Mouse (Mus musculus): ENCODE measurements at regions not wholly inside any gene's neighbourhood (a gene's known extent, or its start where the extent isn't known, plus 50 kb on each side); places are given as distances from the start of the nearest gene placed in this dataset.

DNA sequence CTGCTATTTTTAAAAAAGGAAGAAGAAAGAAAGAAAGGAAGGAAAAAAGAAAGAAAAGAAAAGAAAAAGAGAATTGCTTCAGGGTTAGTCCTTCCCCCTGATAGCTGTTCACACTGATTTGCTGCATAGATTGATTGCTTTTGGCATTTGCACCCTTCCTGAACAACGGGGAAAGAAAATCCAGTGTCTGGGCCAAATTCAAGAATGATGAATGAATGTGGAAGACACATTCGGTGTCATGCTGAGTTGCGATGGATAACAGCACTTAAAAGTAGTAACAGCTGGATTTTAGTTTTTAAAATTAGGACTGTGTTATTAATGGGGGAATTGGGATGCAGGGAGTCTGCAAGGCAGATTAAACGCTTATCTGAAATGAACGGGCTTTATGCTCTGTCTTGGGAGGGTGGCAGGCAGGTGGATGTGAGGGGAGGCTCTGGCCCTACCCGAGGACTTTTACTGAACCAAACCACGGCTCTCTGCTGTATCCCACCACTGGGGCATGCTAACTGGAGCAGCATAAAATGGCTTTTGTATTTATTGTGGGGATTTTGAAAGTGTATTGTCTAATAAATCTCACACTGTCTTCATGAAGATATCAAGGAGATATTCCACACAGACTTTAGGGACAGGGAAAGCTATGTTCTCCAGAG lies 114.4 kb downstream of the Lca5 start:
- no peaks in the 10 kb centered on the region for H3K36me3 ChIP-seq (ENCODE audit: control insufficient read depth)

DNA sequence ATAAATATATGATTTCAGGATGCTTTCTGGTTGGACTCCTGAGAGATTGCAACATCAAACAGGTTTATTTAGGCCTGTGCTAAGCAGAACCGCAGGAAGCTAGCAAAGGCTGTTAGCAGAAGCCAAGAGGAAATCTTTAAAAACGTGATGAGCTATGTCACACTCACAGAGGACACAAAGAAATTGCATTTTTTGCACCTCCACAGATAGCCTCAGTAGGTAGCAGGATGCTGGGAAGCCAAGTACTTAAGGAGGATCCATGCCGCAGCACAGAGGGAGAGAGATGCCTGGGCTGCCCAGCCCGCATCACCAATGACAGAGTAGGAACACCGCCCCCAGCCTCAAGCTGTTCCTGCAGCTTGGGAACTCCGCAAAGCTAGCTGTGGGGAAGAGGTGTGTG lies 115.0 kb downstream of the Lca5 start:
- H3K27me3 ChIP-seq (ENCODE audit: control insufficient read depth), result no peaks in the 10 kb centered on the region
- H3K9me3 ChIP-seq (ENCODE audit: control insufficient read depth, low read length), result no peaks in the 10 kb centered on the region
- no peak overlapping the region for H3K4me3 ChIP-seq (replicated peaks)
- TF ChIP-seq GATA1 (IDR thresholded peaks at IDR 0.05; ENCODE audit: low read length), result no peak
- TF ChIP-seq TAL1 (IDR thresholded peaks at IDR 0.05; ENCODE audit: low read length), result no peak
- no peaks in the 10 kb centered on the region for H3K4me1 ChIP-seq (ENCODE audit: control insufficient read depth)
- H3K36me3 ChIP-seq (ENCODE audit: control insufficient read depth), result no peaks in the 10 kb centered on the region

More for the DNA sequence above, 114.4 kb downstream of the Lca5 start:
- TF ChIP-seq GATA1 (IDR thresholded peaks at IDR 0.05; ENCODE audit: low read length) (no peak), TAL1 (IDR thresholded peaks at IDR 0.05; ENCODE audit: low read length) (no peak)
- no peaks in the 10 kb centered on the region for H3K27me3 ChIP-seq (ENCODE audit: control insufficient read depth)
- no peaks in the 10 kb centered on the region for H3K9me3 ChIP-seq (ENCODE audit: control insufficient read depth, low read length)
- H3K4me3 ChIP-seq (replicated peaks), result no peak overlapping the region
- H3K4me1 ChIP-seq (ENCODE audit: control insufficient read depth), result no peaks in the 10 kb centered on the region

DNA sequence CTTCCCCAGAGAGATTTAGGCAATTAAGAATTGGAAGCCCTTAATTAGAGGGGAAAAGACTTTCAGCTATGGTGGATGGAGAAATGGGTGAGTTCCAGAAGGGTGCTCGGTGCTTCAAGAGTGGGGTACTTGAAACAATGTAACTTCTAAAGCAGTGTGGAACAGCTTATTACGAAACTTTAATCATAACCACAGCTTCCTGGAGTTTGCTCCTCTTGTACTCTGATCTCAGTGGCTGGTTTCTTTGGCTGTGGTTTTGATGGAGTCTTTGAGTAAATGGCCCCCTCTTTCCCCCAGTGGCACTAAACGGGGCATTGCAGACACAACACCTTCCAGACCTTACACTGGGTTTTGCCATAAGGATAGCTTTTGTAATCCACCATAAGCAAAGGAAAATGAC lies 116.6 kb downstream of the Lca5 start:
- Histone ChIP-seq H3K4me1 (ENCODE audit: control insufficient read depth) (no peaks in the 10 kb centered on the region), H3K27me3 (ENCODE audit: control insufficient read depth) (no peaks in the 10 kb centered on the region), H3K4me3 (replicated peaks) (no peak overlapping the region), H3K9me3 (ENCODE audit: control insufficient read depth, low read length) (no peaks in the 10 kb centered on the region), H3K36me3 (ENCODE audit: control insufficient read depth) (no peaks in the 10 kb centered on the region)
- TF ChIP-seq GATA1 (IDR thresholded peaks at IDR 0.05; ENCODE audit: low read length), result no peak
- TF ChIP-seq TAL1 (IDR thresholded peaks at IDR 0.05; ENCODE audit: low read length), result no peak

DNA sequence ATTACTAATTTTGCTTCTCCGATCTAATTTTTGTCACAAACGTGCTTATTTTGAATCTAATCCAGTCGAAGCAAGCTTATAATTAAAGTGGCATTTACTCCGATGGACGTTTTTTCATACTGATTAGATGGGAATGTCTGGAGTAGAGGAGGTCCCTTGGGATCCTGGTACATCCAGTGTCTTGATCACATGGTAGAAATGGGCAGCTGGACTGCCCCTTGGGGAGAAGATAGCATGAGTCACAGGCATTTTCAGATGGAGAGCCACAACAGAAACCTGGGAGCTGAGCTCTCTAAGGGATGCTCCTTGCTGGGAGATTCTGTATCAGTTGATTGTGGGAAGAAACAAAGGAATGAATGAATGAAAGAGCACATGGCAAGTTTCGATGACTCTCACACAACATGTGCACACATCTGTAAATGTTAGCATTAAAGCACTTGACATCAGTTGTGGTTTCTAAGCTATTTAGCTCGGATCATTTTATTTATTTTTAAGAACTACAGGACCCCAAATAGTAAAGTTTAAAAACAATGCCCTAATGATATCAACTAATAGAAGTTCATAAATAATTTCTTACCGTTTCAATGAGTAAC lies 117.8 kb downstream of the Lca5 start:
- TF ChIP-seq GATA1 (IDR thresholded peaks at IDR 0.05; ENCODE audit: low read length) (no peak), TAL1 (IDR thresholded peaks at IDR 0.05; ENCODE audit: low read length) (no peak)
- Histone ChIP-seq H3K36me3 (ENCODE audit: control insufficient read depth) (no peaks in the 10 kb centered on the region), H3K4me1 (ENCODE audit: control insufficient read depth) (no peaks in the 10 kb centered on the region), H3K27me3 (ENCODE audit: control insufficient read depth) (no peaks in the 10 kb centered on the region), H3K4me3 (replicated peaks) (no peak overlapping the region), H3K9me3 (ENCODE audit: control insufficient read depth, low read length) (no peaks in the 10 kb centered on the region)

DNA sequence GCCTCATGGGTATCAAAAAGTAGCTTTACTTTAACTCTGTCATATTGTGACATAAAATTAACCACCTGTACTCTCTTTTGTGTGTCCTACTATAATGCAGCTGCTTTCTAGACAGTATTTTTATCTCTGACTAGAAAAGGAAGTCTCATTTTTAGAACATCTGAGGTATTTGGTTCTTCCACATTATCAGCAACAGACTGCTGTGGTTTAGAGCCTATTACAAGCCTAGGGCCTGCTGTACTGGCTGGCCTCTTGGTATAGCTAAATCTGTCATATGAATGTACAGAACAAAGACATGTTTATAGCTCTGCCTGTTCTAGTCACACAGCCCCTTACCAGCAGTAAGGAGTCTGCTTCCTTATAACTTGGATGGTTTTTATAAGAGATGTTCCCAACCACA lies 119.1 kb downstream of the Lca5 start:
- Histone ChIP-seq H3K27me3 (ENCODE audit: control insufficient read depth) (no peaks in the 10 kb centered on the region), H3K4me1 (ENCODE audit: control insufficient read depth) (no peaks in the 10 kb centered on the region), H3K9me3 (ENCODE audit: control insufficient read depth, low read length) (no peaks in the 10 kb centered on the region), H3K36me3 (ENCODE audit: control insufficient read depth) (no peaks in the 10 kb centered on the region), H3K4me3 (replicated peaks) (no peak overlapping the region)
- no peak for TF ChIP-seq GATA1 (IDR thresholded peaks at IDR 0.05; ENCODE audit: low read length)
- TF ChIP-seq TAL1 (IDR thresholded peaks at IDR 0.05; ENCODE audit: low read length), result no peak

DNA sequence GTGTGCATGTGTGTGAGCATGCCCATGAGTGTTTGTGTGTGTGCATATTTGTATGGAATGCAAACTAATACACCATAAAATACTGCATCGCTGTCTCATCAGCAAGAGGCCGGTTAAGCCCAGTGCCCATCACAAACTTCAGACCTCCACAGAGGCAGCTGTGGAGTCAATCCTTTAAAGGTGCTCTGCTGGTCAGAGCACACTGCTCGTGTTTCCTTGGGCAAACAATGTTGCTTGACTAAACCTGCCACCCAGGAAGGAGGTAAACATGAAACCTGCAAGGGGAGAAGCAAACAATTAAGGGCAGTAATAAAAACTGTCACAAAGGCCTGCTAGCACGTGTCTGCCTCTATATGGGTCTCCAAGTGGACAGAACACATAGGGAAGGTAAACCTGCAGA lies 120.1 kb downstream of the Lca5 start:
- Histone ChIP-seq H3K4me1 (ENCODE audit: control insufficient read depth) (no peaks in the 10 kb centered on the region), H3K9me3 (ENCODE audit: control insufficient read depth, low read length) (no peaks in the 10 kb centered on the region), H3K4me3 (replicated peaks) (no peak overlapping the region), H3K27me3 (ENCODE audit: control insufficient read depth) (no peaks in the 10 kb centered on the region), H3K36me3 (ENCODE audit: control insufficient read depth) (no peaks in the 10 kb centered on the region)
- no peak for TF ChIP-seq TAL1 (IDR thresholded peaks at IDR 0.05; ENCODE audit: low read length)
- TF ChIP-seq GATA1 (IDR thresholded peaks at IDR 0.05; ENCODE audit: low read length), result no peak

DNA sequence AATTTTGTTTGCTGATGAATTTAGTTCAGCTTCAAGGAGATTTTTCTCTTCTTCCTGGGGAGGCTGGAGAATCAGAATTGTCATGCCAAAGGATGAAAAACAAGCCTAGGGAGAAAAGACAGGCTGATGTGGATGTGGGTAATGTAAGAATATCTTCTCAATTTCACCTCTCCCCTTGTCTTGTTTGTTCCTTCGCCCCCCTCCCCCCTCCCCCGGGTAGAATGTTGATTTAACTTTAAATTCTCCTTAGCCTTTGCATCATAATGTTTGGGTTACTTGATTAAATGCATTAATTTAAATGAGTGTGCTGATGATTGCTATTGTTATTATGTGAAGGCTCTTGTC lies 124.1 kb downstream of the Lca5 start:
- Histone ChIP-seq H3K4me1 (ENCODE audit: control insufficient read depth) (no peaks in the 10 kb centered on the region), H3K4me3 (replicated peaks) (no peak overlapping the region), H3K9me3 (ENCODE audit: control insufficient read depth, low read length) (no peaks in the 10 kb centered on the region), H3K27me3 (ENCODE audit: control insufficient read depth) (no peaks in the 10 kb centered on the region), H3K36me3 (ENCODE audit: control insufficient read depth) (no peaks in the 10 kb centered on the region)
- TF ChIP-seq TAL1 (IDR thresholded peaks at IDR 0.05; ENCODE audit: low read length) (no peak), GATA1 (IDR thresholded peaks at IDR 0.05; ENCODE audit: low read length) (no peak)

DNA sequence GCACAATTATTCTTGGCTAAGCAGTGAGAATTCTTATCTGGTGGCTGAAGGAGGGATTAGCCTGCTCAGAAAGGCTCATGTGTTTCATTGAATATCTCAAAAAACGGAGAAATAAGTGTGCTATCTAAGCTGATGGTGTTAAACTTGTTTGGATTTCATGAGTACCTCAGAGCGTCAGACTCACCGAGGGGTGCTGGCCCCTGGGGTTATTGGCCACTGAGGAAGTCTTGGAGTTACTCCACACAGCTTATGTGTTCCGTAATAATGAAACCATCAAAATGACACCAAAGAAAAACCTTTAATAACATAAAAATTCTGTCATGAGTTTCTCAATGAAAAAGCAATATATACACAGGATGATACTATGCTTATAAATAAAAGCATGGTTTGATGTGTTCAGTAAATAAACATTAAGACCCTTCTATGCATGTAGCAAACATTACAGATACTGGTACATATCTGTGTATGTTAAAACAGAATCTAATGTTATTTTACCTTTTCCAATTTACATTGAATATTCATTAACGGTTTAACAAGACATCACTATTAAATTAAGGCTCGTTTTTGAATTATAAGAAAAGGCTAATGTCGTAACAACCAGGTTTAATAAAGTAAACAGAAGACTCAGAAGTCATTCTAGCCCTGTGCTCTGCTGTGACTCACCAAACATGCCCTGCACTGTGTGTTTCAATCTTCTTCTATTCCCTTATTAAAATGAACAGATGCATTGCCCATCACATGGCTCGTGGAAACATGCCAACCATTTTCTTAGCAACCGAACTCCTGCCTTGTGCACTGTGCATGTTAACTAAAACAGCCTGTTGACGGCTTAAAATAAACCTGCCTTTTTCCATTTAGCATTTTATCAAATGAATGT lies 124.7 kb downstream of the Lca5 start:
- Histone ChIP-seq H3K4me1 (ENCODE audit: control insufficient read depth) (no peaks in the 10 kb centered on the region), H3K9me3 (ENCODE audit: control insufficient read depth, low read length) (no peaks in the 10 kb centered on the region)
- TF ChIP-seq GATA1 (IDR thresholded peaks at IDR 0.05; ENCODE audit: low read length) (no peak), TAL1 (IDR thresholded peaks at IDR 0.05; ENCODE audit: low read length) (no peak)

DNA sequence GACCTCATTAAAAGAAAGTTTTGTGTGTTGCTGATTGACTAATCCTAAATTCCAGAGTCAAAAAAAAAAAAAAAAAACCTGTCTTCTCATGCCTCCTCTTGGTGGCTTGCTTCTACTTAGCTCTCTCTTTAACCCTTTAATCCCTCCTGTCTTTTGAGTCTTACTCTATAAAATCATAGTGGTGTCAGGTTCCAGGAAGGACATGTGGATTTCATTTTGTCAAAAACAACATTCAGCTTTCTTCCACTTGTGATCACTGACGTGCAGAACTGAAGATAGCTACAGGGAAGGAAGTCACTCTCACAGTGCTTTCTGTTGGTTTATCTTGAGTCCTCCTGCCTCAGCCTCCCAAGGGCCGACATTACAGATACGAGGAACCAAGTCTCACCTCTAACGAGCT lies 132.2 kb downstream of the Lca5 start:
- Histone ChIP-seq H3K36me3 (ENCODE audit: control insufficient read depth) (no peaks in the 10 kb centered on the region), H3K27me3 (ENCODE audit: control insufficient read depth) (no peaks in the 10 kb centered on the region), H3K9me3 (ENCODE audit: control insufficient read depth, low read length) (no peaks in the 10 kb centered on the region), H3K4me3 (replicated peaks) (no peak overlapping the region), H3K4me1 (ENCODE audit: control insufficient read depth) (no peaks in the 10 kb centered on the region)
- TF ChIP-seq GATA1 (IDR thresholded peaks at IDR 0.05; ENCODE audit: low read length), result no peak
- TF ChIP-seq TAL1 (IDR thresholded peaks at IDR 0.05; ENCODE audit: low read length), result no peak

More for the DNA sequence above, 124.7 kb downstream of the Lca5 start:
- Histone ChIP-seq H3K36me3 (ENCODE audit: control insufficient read depth) (no peaks in the 10 kb centered on the region), H3K4me3 (replicated peaks) (no peak overlapping the region), H3K27me3 (ENCODE audit: control insufficient read depth) (no peaks in the 10 kb centered on the region)
